Mouse (Mus musculus) megakaryocyte, embryonic 14.5 days (primary cell): ENCODE measurements around the gene Timm13.

Experiments
- FLI1 ChIP-seq: IDR thresholded peaks from 2 replicates; pipeline ENCODE4 v1.6.1; 2012; ENCODE audit warnings: low read length, inconsistent platforms, mixed read lengths
- GATA1 ChIP-seq: IDR thresholded peaks from 3 replicates; pipeline ENCODE4 v1.6.1; 2012; ENCODE audit warnings: mixed read lengths, low read length, inconsistent platforms, borderline replicate concordance

DNA sequence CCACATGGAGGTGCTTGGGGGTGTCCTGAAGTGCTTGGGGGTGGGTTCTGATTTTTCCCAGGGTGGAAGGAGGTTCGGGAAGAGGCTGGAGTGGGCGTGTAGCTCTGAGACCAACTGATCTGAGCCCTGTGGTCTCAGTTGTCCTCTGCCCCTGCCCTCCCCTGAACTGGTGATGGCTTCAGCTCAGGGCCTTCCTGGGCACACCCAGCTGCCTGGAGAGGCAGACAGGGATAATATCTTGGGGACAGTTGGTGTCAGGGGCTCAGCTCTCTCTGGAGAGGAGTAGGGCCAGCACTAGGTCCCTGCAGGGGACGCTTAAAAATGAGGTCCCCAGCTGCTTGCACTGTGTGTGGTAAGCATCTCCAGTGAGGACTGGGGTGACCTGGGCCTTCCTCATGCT lies 42.9 kb downstream of the Timm13 start:
- TF ChIP-seq FLI1 (no peak), GATA1 (no peak)
